Mouse (Mus musculus): Measurements from ENCODE around the gene Wdr43.

The Wdr43 gene

DNA sequence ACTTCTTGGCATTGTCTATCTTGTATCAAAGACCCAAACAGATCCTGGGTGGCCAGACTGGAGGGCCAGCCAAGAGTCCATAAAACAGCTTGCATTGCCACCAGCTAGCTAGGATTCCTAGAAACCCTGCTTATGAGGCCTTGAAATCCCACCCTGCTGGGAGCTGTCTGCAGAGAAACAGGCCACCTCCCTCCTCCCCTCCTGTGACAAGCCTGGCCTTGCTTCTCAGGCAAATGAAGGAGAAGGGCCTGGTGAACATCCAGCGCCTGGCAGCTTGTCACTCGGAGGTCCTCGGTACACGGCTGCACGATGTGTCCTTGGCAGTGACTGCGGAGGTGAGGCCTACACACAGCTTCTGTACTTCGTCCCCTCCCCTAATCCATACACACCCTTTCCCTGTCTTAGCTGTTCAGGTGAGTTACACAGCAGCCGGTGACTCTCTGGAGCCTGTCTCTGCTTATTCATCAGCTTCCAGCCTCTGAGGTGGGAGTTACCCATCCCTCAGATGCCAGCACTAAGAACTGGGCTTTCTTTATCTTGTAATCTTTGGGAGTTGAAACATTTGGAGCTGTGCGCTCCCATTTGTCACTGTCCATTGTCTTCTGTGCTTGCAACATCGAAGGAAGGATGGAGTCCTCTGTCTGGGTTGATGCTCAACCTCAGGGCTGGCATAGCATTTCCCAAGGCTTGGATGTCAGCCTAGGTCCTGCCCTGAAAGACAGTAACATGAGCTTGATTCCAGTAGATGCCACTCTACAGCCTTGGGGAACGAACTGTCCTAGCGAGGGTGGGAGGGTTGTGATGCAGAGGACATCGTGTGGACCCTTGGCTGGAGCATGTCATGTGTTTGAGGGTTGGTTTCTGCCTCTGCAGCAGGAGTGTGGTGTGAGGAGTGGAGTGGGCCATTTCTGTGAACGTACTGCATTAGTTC, 90.1 kb downstream of the Wdr43 start:
- no peak for DNase-seq (ENCODE audit: low read depth)

DNA sequence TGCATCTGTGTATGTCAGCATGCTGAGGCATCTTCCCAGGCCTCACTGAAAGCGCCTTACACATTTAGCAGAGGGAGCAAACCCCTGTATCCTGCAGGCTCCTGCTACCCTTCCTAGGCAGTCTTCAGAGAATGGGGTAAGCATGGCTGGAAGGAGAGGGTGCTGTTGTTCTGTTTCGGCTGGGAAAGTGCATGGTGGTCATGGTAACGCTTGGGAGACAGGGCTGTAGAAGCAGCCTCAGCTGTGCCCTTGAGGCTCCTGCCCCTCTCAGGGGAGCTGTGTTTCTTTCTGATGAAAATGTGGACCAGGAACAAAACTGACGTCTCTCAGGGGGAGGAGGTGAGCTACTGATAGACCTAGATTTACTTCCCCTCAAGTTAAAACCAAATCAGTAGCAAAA, 92.0 kb downstream of the Wdr43 start:
- no peak for DNase-seq (ENCODE audit: low read depth)
